Mouse (Mus musculus): ENCODE data around the gene Fntb. TPM values are rescaled to one million over a fixed set of nuclear protein-coding genes. Genes with fewer than 3 reads are reported as not detected.

The Fntb gene
- polyA plus RNA-seq, 1 experiment from 2014 or later, result 26.0 TPM

DNA sequence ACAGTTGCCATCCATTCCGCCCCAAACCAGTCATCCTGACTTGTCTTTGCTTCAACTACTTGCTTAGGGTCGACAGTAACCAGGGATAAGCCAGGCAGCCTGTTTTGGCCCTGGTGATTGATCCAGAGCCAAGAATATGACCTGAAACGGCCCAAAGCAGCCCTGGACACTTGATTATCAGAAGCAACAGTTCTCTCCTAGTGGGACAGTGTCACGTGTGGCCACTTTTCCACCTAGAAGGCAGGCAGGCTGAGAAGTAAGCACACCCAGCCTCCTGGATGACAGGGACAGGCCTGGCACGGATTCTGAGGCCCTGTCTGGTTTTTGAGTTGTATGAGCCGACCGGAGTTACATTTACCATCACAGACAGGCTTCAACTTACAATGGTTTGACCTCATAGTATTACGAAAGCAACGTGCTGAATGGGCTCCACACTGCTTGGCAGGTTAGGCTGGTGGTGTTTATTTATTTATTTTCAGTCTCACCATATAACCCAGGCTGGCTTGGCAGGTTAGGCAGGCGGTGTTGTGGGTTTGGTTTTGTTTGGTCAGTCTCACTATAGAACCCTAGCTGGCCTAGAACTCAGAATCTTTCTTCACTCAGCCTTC, 161.1 kb downstream of the Fntb start:
- Histone ChIP-seq H3K9me3 (replicated peaks; ENCODE audit: control insufficient read depth, low read length) (no peaks in the 10 kb centered on the region), H3K36me3 (ENCODE audit: control insufficient read depth, insufficient read depth) (0 out of 2 replicates have a peak, but pooled peaks cover 3% of the 10 kb centered on the region), H3K4me3 (ENCODE audit: low read length) (no peak overlapping the region), H3K27ac (ENCODE audit: low read length) (no peak overlapping the region), H3K9ac (ENCODE audit: low read length) (no peak overlapping the region), H3K27me3 (ENCODE audit: control insufficient read depth, insufficient read depth, low read length) (no peaks in the 10 kb centered on the region), H3K4me1 (ENCODE audit: control insufficient read depth, insufficient read depth, low read length) (peaks cover 3% of the 10 kb centered on the region; the same call in 1 of the 2 replicates), H3K4me2 (ENCODE audit: low read depth, low read length) (no peak overlapping the region)
- 67% methylated on average over 10 of the region's 10 CpGs for WGBS
- 0 out of 2 replicates have a peak, but pooled peaks have one; percentile 42 for ATAC-seq (replicated peaks; ENCODE audit: extremely low read depth, insufficient read depth, low FRiP score)

DNA sequence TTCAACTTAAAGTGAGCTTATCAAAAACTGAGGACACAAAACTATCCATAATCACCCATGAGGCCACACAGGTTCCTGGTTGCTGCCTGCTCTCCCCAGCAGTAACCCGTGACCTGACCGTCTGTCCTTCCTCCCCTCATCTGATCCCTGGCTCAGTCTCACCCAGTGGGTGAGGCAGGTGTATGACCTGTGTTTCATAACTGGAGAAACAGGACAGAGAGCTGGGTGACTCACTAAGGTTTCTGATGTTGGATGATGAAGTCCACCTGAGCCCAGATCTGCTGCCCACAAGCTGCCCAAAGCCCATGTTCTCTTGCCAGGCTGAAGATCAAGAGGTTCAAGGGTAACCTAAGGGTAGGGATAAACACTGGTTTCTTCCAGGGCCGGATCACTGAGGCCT, 161.6 kb downstream of the Fntb start:
- Histone ChIP-seq H3K27ac (ENCODE audit: low read length) (no peak overlapping the region), H3K9ac (ENCODE audit: low read length) (no peak overlapping the region), H3K4me2 (ENCODE audit: low read depth, low read length) (no peak overlapping the region), H3K9me3 (replicated peaks; ENCODE audit: control insufficient read depth, low read length) (no peaks in the 10 kb centered on the region), H3K4me1 (ENCODE audit: control insufficient read depth, insufficient read depth, low read length) (peaks cover 4% of the 10 kb centered on the region; the same call in 1 of the 2 replicates), H3K27me3 (ENCODE audit: control insufficient read depth, insufficient read depth, low read length) (no peaks in the 10 kb centered on the region), H3K4me3 (ENCODE audit: low read length) (no peak overlapping the region), H3K36me3 (ENCODE audit: control insufficient read depth, insufficient read depth) (0 out of 2 replicates have a peak, but pooled peaks cover 3% of the 10 kb centered on the region)
- WGBS, result 70% methylated on average over 3 of the region's 3 CpGs
- ATAC-seq (replicated peaks; ENCODE audit: extremely low read depth, insufficient read depth, low FRiP score), result no peak

DNA sequence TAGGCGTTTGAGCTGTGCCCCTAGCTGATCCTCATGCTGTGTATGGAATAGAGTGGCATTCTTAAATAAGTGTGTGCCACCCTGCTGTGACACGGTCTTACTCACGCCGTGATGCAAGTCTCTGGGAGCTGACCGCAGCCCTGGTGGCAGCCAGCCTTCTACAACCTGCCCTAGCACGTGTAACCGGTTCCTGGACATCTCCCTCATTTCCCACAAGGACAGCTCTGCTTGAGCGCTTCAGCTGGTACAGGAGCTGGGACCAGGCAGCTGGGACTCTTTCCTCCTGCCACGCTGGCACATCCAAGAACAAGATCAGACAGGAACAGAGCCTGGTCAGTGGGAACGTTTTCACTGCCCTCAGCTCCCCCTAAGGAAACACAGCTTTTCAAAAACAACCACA, 162.2 kb downstream of the Fntb start:
- Histone ChIP-seq H3K4me1 (ENCODE audit: control insufficient read depth, insufficient read depth, low read length) (peaks cover 6% of the 10 kb centered on the region; the same call in 1 of the 2 replicates), H3K4me3 (ENCODE audit: low read length) (no peak overlapping the region), H3K27ac (ENCODE audit: low read length) (no peak overlapping the region), H3K9ac (ENCODE audit: low read length) (no peak overlapping the region), H3K9me3 (replicated peaks; ENCODE audit: control insufficient read depth, low read length) (no peaks in the 10 kb centered on the region), H3K4me2 (ENCODE audit: low read depth, low read length) (no peak overlapping the region), H3K36me3 (ENCODE audit: control insufficient read depth, insufficient read depth) (0 out of 2 replicates have a peak, but pooled peaks cover 3% of the 10 kb centered on the region), H3K27me3 (ENCODE audit: control insufficient read depth, insufficient read depth, low read length) (no peaks in the 10 kb centered on the region)
- WGBS, result 60% methylated on average over 10 of the region's 10 CpGs
- no peak for ATAC-seq (replicated peaks; ENCODE audit: extremely low read depth, insufficient read depth, low FRiP score)

DNA sequence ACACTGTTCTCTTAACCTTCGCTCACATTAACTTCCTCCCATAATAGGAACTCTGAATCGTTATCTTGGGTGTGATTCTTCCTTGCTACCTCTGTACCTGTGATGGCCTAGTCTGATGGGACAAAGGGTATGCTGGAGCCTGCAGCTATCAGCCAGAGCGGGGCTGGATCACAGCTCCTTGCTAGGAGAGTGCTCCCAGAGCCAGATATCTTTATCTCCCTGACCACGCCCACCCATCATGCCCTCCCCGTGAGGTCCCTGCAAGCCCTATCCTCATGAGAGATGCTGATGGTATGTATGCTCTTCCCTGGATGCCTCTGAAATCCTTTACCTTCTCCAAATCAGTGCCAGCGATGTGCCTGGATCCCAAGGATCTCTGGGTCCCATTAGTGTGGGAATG, 164.8 kb downstream of the Fntb start:
- WGBS, result 50% methylated on average over 6 of the region's 6 CpGs
- Histone ChIP-seq H3K4me1 (ENCODE audit: control insufficient read depth, insufficient read depth, low read length) (peaks cover 6% of the 10 kb centered on the region; the same call in 1 of the 2 replicates), H3K9ac (ENCODE audit: low read length) (no peak overlapping the region), H3K27me3 (ENCODE audit: control insufficient read depth, insufficient read depth, low read length) (no peaks in the 10 kb centered on the region), H3K4me3 (ENCODE audit: low read length) (no peak overlapping the region), H3K27ac (ENCODE audit: low read length) (no peak overlapping the region), H3K9me3 (replicated peaks; ENCODE audit: control insufficient read depth, low read length) (no peaks in the 10 kb centered on the region), H3K4me2 (ENCODE audit: low read depth, low read length) (no peak overlapping the region), H3K36me3 (ENCODE audit: control insufficient read depth, insufficient read depth) (peaks cover 3% of the 10 kb centered on the region; the same call in 1 of the 2 replicates)
- no peak for ATAC-seq (replicated peaks; ENCODE audit: extremely low read depth, insufficient read depth, low FRiP score)

DNA sequence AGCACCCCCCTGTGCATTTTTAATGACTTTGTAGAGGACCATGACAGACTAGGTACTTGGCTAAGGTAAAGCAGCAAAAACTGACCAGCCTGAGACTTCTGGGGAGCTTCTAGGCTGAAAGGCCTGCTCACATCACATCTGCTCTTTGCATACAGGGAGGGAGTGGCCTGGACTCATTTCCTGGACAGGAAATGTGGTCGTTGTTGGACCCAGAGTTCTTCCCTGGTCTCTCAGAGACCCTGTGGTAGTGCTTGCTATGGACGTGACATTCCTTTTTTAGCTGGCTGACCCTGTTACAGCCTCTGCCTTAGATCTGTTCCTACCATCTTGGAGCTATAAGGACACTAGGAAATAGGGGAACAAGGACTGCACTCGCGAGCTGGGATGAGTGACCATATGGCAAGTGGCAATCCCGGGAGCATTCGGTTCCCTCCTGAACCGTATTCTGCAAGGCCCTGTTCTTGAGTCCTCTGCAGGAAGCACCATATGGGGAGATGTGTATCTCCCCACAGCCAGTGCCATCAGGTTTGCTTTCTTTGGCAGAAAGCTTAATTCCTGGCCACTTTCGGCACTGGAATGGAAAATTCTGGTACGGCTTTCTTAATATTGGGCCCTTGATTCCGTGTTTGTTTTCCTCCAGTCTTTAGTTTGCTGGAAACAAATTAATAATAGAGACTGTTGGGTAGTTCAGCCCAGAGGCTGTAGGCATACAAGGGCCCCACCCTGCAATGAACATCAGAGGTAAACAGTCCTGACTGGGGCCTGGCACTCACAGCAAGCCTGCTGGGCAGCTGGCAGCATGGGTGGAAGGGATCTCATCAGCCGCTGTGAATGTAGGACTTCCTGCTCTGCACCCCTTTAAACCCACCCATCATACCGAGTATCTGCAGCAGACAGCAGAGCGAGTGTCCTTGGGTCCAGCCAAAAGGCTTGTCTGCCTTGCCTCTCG, 166.6 kb downstream of the Fntb start:
- 67% methylated on average over 14 of the region's 14 CpGs for WGBS

DNA sequence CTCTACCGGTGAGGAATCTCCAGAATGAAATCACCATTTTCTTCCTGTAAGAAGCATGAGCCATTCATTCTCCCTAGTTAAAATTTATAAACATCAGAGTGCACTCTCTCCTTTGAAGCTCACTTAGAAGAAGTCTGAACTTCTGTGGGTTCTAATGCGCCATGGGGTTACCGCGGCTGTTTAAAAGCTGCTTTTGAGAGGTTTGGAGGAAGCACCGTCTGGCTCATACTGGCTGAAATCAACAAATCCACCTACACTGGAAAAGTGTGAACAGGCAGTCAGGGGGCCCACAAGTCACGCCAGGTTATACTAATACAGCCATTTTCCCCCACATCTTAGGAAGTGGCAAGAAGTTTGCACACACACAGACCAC, 167.3 kb downstream of the Fntb start:
- no peak overlapping the region for H3K9ac ChIP-seq (ENCODE audit: low read length)
- ATAC-seq (replicated peaks; ENCODE audit: extremely low read depth, insufficient read depth, low FRiP score), result no peak
- no peaks in the 10 kb centered on the region for H3K9me3 ChIP-seq (replicated peaks; ENCODE audit: control insufficient read depth, low read length)
- peaks cover 3% of the 10 kb centered on the region; the same call in 1 of the 2 replicates for H3K4me1 ChIP-seq (ENCODE audit: control insufficient read depth, insufficient read depth, low read length)
- no peak overlapping the region for H3K4me3 ChIP-seq (ENCODE audit: low read length)
- H3K27ac ChIP-seq (ENCODE audit: low read length), result peak overlapping the region; percentile 65
- peaks cover 13% of the 10 kb centered on the region for H3K36me3 ChIP-seq (ENCODE audit: control insufficient read depth, insufficient read depth)
- H3K4me2 ChIP-seq (ENCODE audit: low read depth, low read length), result no peak overlapping the region
- no peaks in the 10 kb centered on the region for H3K27me3 ChIP-seq (ENCODE audit: control insufficient read depth, insufficient read depth, low read length)
- 72% methylated on average over 6 of the region's 6 CpGs for WGBS

More for the DNA sequence above, 166.6 kb downstream of the Fntb start:
- Histone ChIP-seq H3K4me1 (ENCODE audit: control insufficient read depth, insufficient read depth, low read length) (peaks cover 3% of the 10 kb centered on the region; the same call in 1 of the 2 replicates), H3K27me3 (ENCODE audit: control insufficient read depth, insufficient read depth, low read length) (no peaks in the 10 kb centered on the region), H3K27ac (ENCODE audit: low read length) (peak overlapping the region; percentile 65), H3K4me2 (ENCODE audit: low read depth, low read length) (no peak overlapping the region), H3K9me3 (replicated peaks; ENCODE audit: control insufficient read depth, low read length) (no peaks in the 10 kb centered on the region), H3K4me3 (ENCODE audit: low read length) (no peak overlapping the region), H3K9ac (ENCODE audit: low read length) (no peak overlapping the region), H3K36me3 (ENCODE audit: control insufficient read depth, insufficient read depth) (peaks cover 13% of the 10 kb centered on the region)
- ATAC-seq (replicated peaks; ENCODE audit: extremely low read depth, insufficient read depth, low FRiP score), result peak; percentile 47; the same call in 1 of the 2 replicates

DNA sequence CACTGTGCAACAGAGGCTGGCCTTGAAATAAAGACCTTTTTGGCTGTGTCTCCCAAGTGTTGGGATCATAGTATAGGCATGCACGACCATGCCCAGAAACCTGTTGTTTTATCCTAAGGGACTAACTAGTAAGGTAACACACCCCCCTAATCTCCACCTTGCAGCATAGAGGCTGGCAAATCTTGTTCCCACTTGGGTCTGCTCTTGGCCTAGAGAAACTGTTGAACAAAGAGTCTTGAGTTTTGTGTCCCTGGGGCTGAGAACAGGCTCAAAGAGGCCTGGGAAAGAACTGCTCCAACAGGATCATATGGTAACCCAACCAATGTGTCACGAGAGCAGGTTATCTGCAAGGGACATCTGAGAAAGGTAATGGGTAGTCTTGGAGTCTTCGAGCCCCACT, 169.0 kb downstream of the Fntb start:
- Histone ChIP-seq H3K9me3 (replicated peaks; ENCODE audit: control insufficient read depth, low read length) (no peaks in the 10 kb centered on the region), H3K4me2 (ENCODE audit: low read depth, low read length) (no peak overlapping the region), H3K9ac (ENCODE audit: low read length) (no peak overlapping the region), H3K4me3 (ENCODE audit: low read length) (no peak overlapping the region), H3K27me3 (ENCODE audit: control insufficient read depth, insufficient read depth, low read length) (no peaks in the 10 kb centered on the region), H3K36me3 (ENCODE audit: control insufficient read depth, insufficient read depth) (peaks cover 27% of the 10 kb centered on the region), H3K27ac (ENCODE audit: low read length) (no peak overlapping the region), H3K4me1 (ENCODE audit: control insufficient read depth, insufficient read depth, low read length) (peaks cover 3% of the 10 kb centered on the region; the same call in 1 of the 2 replicates)
- no peak for ATAC-seq (replicated peaks; ENCODE audit: extremely low read depth, insufficient read depth, low FRiP score)
- WGBS, result 87% methylated on average over 3 of the region's 3 CpGs

DNA sequence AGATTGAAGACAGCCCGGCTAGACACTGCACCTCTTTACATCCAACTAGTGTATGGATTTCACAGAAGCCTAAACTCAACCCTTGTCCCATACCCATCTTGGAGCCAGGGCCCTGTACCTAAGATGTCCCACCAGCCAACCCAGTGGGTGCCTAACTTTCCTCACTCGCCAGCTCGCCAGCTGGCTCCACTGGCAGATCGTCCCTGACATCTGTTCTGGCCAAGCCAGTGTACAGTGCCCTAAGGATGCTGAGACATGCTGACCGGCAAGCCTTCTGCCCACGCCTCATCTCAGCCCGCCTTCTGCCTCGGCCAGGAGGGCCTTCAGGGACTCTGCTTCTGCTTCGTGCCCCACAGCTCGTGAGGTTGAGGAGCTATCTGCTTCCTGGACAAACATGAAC, 170.8 kb downstream of the Fntb start:
- Histone ChIP-seq H3K27ac (ENCODE audit: low read length) (no peak overlapping the region), H3K4me2 (ENCODE audit: low read depth, low read length) (no peak overlapping the region), H3K27me3 (ENCODE audit: control insufficient read depth, insufficient read depth, low read length) (no peaks in the 10 kb centered on the region), H3K9ac (ENCODE audit: low read length) (no peak overlapping the region), H3K36me3 (ENCODE audit: control insufficient read depth, insufficient read depth) (peaks cover 33% of the 10 kb centered on the region), H3K4me3 (ENCODE audit: low read length) (no peak overlapping the region), H3K4me1 (ENCODE audit: control insufficient read depth, insufficient read depth, low read length) (peaks cover 3% of the 10 kb centered on the region; the same call in 1 of the 2 replicates), H3K9me3 (replicated peaks; ENCODE audit: control insufficient read depth, low read length) (no peaks in the 10 kb centered on the region)
- 91% methylated on average over 10 of the region's 10 CpGs for WGBS
- no peak for ATAC-seq (replicated peaks; ENCODE audit: extremely low read depth, insufficient read depth, low FRiP score)

DNA sequence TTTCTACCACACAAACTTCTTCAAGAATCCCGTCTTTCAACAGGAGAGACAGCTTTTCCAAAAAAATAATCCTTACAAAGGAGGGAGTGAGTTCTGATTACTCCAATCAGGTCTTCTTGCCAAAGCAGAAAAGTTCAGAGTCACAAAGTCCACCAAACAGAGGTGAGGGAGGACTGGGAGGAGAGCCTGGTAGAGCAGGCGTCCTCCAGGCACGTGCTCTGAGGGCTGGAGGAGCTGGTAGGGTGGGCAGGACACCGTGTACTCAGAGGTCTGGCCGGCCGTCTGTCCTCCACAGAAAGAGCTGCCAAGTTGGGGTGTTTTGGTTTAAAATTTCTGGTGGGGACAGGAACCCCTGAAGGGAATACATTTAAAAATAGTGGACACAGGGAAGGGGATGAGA, 172.6 kb downstream of the Fntb start:
- no peaks in the 10 kb centered on the region for H3K4me1 ChIP-seq (ENCODE audit: control insufficient read depth, insufficient read depth, low read length)
- H3K4me3 ChIP-seq (ENCODE audit: low read length), result no peak overlapping the region
- H3K36me3 ChIP-seq (ENCODE audit: control insufficient read depth, insufficient read depth), result peaks cover 39% of the 10 kb centered on the region
- no peaks in the 10 kb centered on the region for H3K27me3 ChIP-seq (ENCODE audit: control insufficient read depth, insufficient read depth, low read length)
- H3K9me3 ChIP-seq (replicated peaks; ENCODE audit: control insufficient read depth, low read length), result no peaks in the 10 kb centered on the region
- WGBS, result 91% methylated on average over 6 of the region's 6 CpGs
- H3K4me2 ChIP-seq (ENCODE audit: low read depth, low read length), result no peak overlapping the region
- no peak overlapping the region for H3K9ac ChIP-seq (ENCODE audit: low read length)
- ATAC-seq (replicated peaks; ENCODE audit: extremely low read depth, insufficient read depth, low FRiP score), result no peak
- H3K27ac ChIP-seq (ENCODE audit: low read length), result no peak overlapping the region

Measured in heart, embryonic 16.5 days (tissue).